Mouse (Mus musculus): ENCODE results near the gene Gm4297.
"Not testable (repeated sequence)": the region's sequence is repeated elsewhere in the genome, so short reads cannot be mapped to it uniquely, and the experiment has no call there.

Gene Gm4297

DNA sequence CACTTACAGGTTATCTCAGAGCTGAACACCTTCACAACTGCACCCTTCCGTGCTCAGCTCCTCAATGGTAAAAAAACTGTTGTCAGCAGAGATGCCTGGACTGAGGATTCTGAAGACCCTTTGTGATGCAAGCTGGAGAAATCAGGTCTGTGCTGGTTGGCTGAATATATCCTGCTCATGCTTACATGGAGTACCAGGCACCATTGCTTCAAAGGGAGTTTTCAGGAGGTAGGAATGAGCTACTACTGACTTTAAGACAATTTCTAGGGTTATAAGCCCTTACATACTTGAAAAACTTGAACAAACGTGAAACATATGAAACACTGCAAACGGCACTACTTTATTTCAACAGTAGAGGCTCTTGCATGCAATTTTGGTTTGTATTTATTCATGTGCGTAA is at the start of gene Gm4297:
Gene Gm4297 (minus strand): TSS at position 101 of the 400 bp plus-strand sequence.
- not testable (repeated sequence) for DNase-seq (ENCODE audit: low spot score)

Data from c-Kit-positive CD71-positive TER-119-positive erythroid progenitor cells, embryonic 14.5 days (primary cell).